Mouse (Mus musculus): ENCODE data around the gene Fam19a5. TPM values are rescaled to one million over a fixed set of nuclear protein-coding genes. Genes with fewer than 3 reads are reported as not detected.
A peak's percentile ranks its signal among the peaks of the same experiment; 100 is the strongest.

Fam19a5 gene
- total RNA-seq, 2 experiments from 2014 or later, result 80.9 to 86.7 TPM

GRCm38 (mm10) chr15:87698562-87699320, 154.6 kb downstream of the Fam19a5 start:
- intact Hi-C loops (cut with DNase I), result no loop called here
- DNase-seq (ENCODE audit: extremely low spot score in 1 of 2, low spot score in 2 of 2), result peak in 1 of 2 experiments; percentile 54

GRCm38 (mm10) chr15:87702821-87703220, 158.7 kb downstream of the Fam19a5 start:
- no peak for DNase-seq (ENCODE audit: extremely low spot score in 1 of 2, low spot score in 2 of 2)
- intact Hi-C loops (cut with DNase I), result no loop called here

GRCm38 (mm10) chr15:87703334-87703733, 159.2 kb downstream of the Fam19a5 start:
- intact Hi-C loops (cut with DNase I), result no loop called here
- no peak for DNase-seq (ENCODE audit: extremely low spot score in 1 of 2, low spot score in 2 of 2)

GRCm38 (mm10) chr15:87711790-87712189, 167.7 kb downstream of the Fam19a5 start:
- intact Hi-C loops (cut with DNase I), result no loop called here
- DNase-seq (ENCODE audit: extremely low spot score in 1 of 2, low spot score in 2 of 2), result no peak

- DNase-seq (ENCODE audit: extremely low spot score in 1 of 2, low spot score in 2 of 2), result no peak
- intact Hi-C loops (cut with DNase I), result no loop called here
Observed at GRCm38 (mm10) chr15:87712221-87712620, 168.1 kb downstream of the Fam19a5 start.

- peak; percentile 52 to 68 for DNase-seq (ENCODE audit: extremely low spot score in 1 of 2, low spot score in 2 of 2)
Observed at GRCm38 (mm10) chr15:87715037-87715676, 171.1 kb downstream of the Fam19a5 start.

GRCm38 (mm10) chr15:87717056-87717455, 173.0 kb downstream of the Fam19a5 start:
- intact Hi-C loops (cut with DNase I), result no loop called here
- no peak for DNase-seq (ENCODE audit: extremely low spot score in 1 of 2, low spot score in 2 of 2)

More at GRCm38 (mm10) chr15:87715037-87715676, 171.1 kb downstream of the Fam19a5 start:
- intact Hi-C loops (cut with DNase I), result no loop called here

- DNase-seq (ENCODE audit: extremely low spot score in 1 of 2, low spot score in 2 of 2), result no peak
- intact Hi-C loops (cut with DNase I), result no loop called here
Observed at GRCm38 (mm10) chr15:87723455-87723986, 179.4 kb downstream of the Fam19a5 start.

- DNase-seq (ENCODE audit: extremely low spot score in 1 of 2, low spot score in 2 of 2), result no peak
- intact Hi-C loops (cut with DNase I), result no loop called here
Observed at GRCm38 (mm10) chr15:87726657-87727236, 182.6 kb downstream of the Fam19a5 start.

GRCm38 (mm10) chr15:87736345-87736744, 192.2 kb downstream of the Fam19a5 start:
- no peak for DNase-seq (ENCODE audit: extremely low spot score in 1 of 2, low spot score in 2 of 2)
- intact Hi-C loops (cut with DNase I), result no loop called here

GRCm38 (mm10) chr15:87755482-87755881, 211.4 kb downstream of the Fam19a5 start:
- no peak for DNase-seq (ENCODE audit: extremely low spot score in 1 of 2, low spot score in 2 of 2)
- intact Hi-C loops (cut with DNase I), result no loop called here

- DNase-seq (ENCODE audit: extremely low spot score in 1 of 2, low spot score in 2 of 2), result no peak
- intact Hi-C loops (cut with DNase I), result no loop called here
Observed at GRCm38 (mm10) chr15:87765876-87766275, 221.8 kb downstream of the Fam19a5 start.

- DNase-seq (ENCODE audit: extremely low spot score in 1 of 2, low spot score in 2 of 2), result no peak
- intact Hi-C loops (cut with DNase I), result no loop called here
Observed at GRCm38 (mm10) chr15:87773955-87774354, 229.9 kb downstream of the Fam19a5 start.

GRCm38 (mm10) chr15:87783331-87783730, 239.2 kb downstream of the Fam19a5 start:
- DNase-seq (ENCODE audit: extremely low spot score in 1 of 2, low spot score in 2 of 2), result no peak
- intact Hi-C loops (cut with DNase I), result no loop called here

GRCm38 (mm10) chr15:87789671-87790070, 245.6 kb downstream of the Fam19a5 start:
- DNase-seq (ENCODE audit: extremely low spot score in 1 of 2, low spot score in 2 of 2), result no peak
- intact Hi-C loops (cut with DNase I), result no loop called here

GRCm38 (mm10) chr15:87793661-87794060, 249.6 kb downstream of the Fam19a5 start:
- intact Hi-C loops (cut with DNase I), result no loop called here
- DNase-seq (ENCODE audit: extremely low spot score in 1 of 2, low spot score in 2 of 2), result no peak

- no peak for DNase-seq (ENCODE audit: extremely low spot score in 1 of 2, low spot score in 2 of 2)
- intact Hi-C loops (cut with DNase I), result no loop called here
Observed at GRCm38 (mm10) chr15:87796571-87796970, 252.5 kb downstream of the Fam19a5 start.

All from left cerebral cortex, postnatal 10 days (tissue).